Mouse (Mus musculus): Measurements from ENCODE around the gene Tmed5.

DNA sequence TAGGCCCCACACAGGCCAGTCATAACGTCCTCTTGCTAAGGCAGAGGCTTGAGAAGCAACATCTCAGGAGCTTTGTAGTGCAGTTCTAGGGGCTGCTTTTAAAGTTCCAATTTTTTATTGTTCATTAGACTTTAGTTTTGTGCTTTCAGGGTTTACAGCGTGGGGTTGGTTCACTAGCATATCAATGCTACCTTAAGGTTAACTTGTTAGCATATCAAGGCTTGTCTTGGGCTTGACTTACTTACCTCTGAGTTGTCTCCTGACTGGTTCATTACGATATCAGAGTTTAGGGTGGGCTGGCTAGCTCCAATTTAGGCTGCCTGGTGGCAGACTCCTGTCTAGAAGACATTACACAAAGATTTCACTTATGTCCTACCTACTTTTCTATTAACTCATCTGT lies 34.7 kb downstream of the Tmed5 start:
- TF ChIP-seq POLR2A (IDR thresholded peaks at IDR 0.05; ENCODE audit: control insufficient read depth, extremely low read depth, insufficient read depth, low read length, poor library complexity): no peak
- no peak for TF ChIP-seq CTCF (IDR thresholded peaks at IDR 0.05; ENCODE audit: borderline replicate concordance, control insufficient read depth, extremely low read depth, insufficient read depth, low read length, poor library complexity)
